Mouse (Mus musculus): ENCODE measurements around the gene Med9.

Gene Med9

DNA sequence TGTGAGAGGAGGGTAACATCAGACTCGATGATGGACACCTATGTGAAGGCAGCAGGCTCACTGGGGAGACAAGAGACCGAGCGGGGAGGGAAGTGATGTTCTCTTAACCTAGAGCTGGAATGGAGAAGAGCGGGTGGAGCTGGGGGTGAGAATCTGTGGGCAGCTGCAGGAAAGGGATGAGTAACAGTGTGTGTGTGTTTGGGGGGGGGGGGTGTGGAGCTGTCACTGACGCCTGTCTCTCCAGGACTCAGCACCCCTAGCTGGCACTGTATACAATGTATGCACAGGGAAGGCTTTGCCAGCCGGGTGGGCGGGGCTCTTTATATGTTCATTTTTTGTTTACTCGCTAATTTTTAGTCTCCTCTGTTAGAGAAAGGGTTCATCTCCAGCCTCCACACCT, 55.8 kb downstream of the Med9 start:
- DNase-seq, result no peak

DNA sequence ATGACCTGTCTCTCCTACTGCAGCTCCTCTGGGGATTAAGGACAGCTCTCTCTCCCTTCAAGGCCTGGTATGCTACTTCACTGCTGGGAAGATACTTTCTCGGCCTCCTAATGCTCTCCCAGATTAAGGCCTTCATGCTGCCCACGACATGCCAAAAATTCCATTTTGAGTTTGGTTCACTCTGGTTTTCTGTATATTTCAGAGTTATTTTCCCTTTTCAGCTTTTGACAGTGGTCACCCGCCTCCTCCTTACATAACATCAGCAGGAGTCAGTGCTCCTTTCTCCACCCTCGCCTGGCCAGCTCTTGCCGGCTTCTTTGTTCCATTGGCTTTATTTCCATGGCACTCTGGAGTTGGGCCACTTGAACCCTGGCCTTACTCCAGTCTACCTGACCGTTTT, 56.7 kb downstream of the Med9 start:
- no peak for DNase-seq

DNA sequence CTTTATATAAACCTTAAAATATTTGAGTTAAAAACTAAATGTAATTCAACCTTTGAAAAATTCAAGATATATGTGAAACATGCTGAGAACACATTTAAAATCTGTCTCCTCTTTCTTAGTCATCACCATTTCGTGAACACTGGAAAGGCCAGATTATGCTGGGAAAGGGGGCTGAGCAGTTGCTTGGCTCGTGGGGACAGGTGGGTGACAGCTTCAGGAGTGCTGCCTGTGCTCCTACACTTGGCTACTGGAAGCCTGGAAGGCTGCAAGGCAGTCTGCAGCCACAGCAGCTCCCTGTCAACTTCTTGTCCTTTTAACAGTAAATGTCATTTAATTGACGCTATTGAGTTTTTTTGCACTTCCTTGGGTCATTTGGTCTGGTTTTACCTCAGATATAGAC, 57.9 kb downstream of the Med9 start:
- DNase-seq, result no peak

- DNase-seq, result no peak
Observed at GRCm38 (mm10) chr11:60009451-60009850, 61.4 kb downstream of the Med9 start.

DNA sequence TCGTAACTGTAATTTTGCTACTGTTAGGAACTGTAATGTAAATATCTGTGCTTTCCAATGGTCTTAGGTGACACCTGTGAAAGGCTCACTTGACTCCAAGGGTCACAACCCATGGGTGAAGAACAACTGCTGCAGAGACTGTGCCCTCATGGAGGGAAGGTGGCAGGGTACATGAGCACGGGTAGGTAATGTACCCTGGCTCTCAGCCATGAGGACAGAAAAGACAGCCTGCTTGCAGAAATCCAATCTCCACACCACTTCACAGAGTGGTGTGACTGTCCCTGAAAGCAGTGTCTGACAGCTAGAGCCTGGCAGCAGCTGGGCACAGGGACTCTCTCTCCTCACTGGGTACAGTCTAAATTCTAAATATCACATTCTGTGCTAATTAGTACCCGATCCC, 63.5 kb downstream of the Med9 start:
- DNase-seq, result no peak

Measured in B cell, adult 2 months (primary cell).